Mouse (Mus musculus) retina, adult 2 months (tissue): ENCODE measurements at regions not wholly inside any gene's neighbourhood (a gene's known extent, or its start where the extent isn't known, plus 50 kb on each side); places are given as distances from the start of the nearest gene placed in this dataset.
A peak's percentile ranks its signal among the peaks of the same experiment; 100 is the strongest.

Experiments used
- DNase-seq: peaks from one replicate; pipeline ENCODE4 v3.0.0-alpha.2; 2012; ENCODE audit warnings: low read depth, low spot score

DNA sequence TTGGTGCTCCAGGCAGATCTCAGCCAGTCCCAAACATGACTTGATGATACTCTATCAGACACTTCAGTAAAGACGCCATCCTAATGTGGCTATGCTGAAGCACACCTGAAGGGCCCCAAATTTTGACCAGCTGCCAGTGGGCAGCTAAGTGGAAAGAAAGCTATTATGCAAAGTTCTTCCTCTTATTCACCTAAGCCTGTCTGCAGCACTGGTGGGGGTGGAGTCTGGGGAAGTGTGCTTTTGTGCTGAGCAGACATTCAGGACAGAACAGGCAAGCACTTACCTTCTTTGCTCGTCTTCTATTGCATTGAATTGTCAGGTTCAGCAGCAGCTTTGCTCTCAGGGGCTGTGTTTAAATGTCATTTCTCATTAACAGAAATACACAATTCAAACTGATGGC, 200.7 kb downstream of the Pla2g4a start:
- no peak for DNase-seq

- no peak for DNase-seq
Observed at GRCm38 (mm10) chr1:149758783-149759132, 202.3 kb downstream of the Pla2g4a start.

GRCm38 (mm10) chr1:149758092-149758782, 202.9 kb downstream of the Pla2g4a start:
- DNase-seq = peak; percentile 18

GRCm38 (mm10) chr1:149753269-149754060, 207.6 kb downstream of the Pla2g4a start:
- DNase-seq = no peak

- DNase-seq = no peak
Observed at GRCm38 (mm10) chr1:149749405-149749804, 211.7 kb downstream of the Pla2g4a start.

DNA sequence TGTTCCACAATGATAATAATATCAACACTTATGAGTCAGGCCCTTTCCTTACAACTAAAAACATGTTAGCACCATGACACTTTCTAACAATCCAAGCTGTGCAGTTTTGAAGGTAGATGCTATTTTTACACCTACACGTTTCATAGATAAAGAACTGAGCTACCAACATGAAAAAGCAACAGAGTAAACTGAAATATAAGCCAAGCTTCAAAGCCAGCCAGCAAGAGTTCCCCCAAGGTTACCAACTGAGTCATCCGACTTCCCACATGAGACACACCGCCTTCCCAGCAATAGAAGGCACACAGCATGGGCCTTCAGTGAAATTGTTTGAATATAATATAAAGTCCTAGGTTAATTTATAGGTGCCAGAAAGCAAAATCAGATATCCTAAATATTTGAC, 222.1 kb downstream of the Pla2g4a start:
- DNase-seq = no peak

GRCm38 (mm10) chr1:149734241-149734640, 226.8 kb downstream of the Pla2g4a start:
- no peak for DNase-seq

GRCm38 (mm10) chr1:149715171-149715570, 245.9 kb downstream of the Pla2g4a start:
- no peak for DNase-seq

DNA sequence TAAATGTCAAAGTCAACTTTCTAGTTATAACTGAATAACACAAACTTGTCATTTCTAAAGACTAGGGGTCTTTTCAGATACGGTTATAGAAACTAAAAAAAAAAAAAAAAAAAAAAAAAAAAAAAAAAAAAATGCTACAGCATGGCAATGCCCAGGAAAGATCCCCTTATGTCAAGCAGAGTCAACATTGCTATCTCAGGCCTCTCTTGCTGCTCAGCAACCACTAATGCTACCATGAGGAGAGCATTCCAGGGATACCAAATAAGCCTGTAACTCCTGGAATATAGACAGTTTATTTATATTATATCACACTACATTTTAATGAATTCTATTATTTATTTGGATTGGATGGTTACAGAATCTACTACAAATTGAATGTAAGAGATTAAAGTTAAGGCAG, 248.8 kb downstream of the Pla2g4a start:
- DNase-seq = no peak

GRCm38 (mm10) chr1:149705223-149705622, 255.9 kb downstream of the Pla2g4a start:
- no peak for DNase-seq

DNA sequence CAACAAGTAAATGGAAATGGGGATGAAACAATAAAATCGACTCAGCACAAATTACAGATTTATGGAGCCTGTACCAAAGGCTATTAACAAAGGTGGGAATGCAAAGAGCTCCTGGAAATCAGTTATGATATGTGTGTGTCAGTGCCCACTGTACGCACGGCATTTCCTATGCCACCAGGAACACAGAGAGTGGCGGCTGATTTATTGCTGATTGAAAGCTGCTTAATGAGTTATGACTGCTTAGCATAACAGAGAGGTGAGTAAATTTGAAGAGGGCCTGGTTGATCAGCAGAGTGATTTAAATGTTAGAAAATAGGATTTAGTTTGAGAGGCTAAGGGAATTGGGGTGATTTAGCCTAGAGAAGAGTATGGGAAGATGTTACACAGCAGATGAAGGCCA, 261.7 kb downstream of the Pla2g4a start:
- no peak for DNase-seq

- no peak for DNase-seq
Observed at GRCm38 (mm10) chr1:149674166-149674565, 286.9 kb downstream of the Pla2g4a start.

DNA sequence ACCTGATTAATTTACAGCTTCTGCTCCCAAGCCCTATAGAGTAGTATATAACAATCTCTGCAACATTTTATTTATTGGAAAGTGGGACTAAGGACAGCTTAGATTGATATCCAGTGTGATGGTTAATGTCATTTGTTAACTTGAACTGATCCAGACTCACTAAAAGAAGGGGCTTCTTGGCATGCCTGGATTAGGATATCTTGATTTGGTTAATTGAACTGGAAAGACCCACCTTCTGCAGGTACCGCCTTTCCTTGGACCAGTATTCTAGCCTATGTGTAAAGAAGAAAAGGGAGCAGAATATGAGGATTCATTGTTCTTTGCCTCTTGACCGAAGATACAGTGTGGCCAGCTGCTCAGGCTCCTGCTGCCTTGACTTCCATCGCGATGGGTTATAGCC, 288.5 kb downstream of the Pla2g4a start:
- DNase-seq = no peak

GRCm38 (mm10) chr1:149672117-149672516, 289.0 kb downstream of the Pla2g4a start:
- DNase-seq = no peak

GRCm38 (mm10) chr1:149671091-149671490, 290.0 kb downstream of the Pla2g4a start:
- no peak for DNase-seq
